Mouse (Mus musculus) left cerebral cortex, postnatal 36 days (tissue): ENCODE results near the gene Gtpbp8. TPM values are rescaled to one million over a fixed set of nuclear protein-coding genes. Genes with fewer than 3 reads are reported as not detected.

Source experiments
- DNase-seq, 2 experiments: peaks; one replicate each; pipeline ENCODE4 v3.0.0; 2021 to 2022; ENCODE audit warnings: low spot score in 2 of 2, mixed read lengths in 1 of 2
- intact Hi-C: fragments of 180-260 bp; cut with DNase I; formaldehyde crosslinking; loops from one replicate; pipeline ENCODE4 v1.15.1; 2025
- total RNA-seq, 2 experiments: library from RNA; stranded (reverse); gene quantifications; 2 replicates each; pipeline ENCODE4 v1.2.3; 2021

Gene Gtpbp8
- 10 to 100 TPM; 23.6 to 28.7 TPM for total RNA-seq

GRCm38 (mm10) chr16:44745866-44746562 is at the start of gene Gtpbp8:
Gene Gtpbp8, minus strand, starts transcription at chr16:44746363.
- peak; percentile 90 to 91 for DNase-seq
- intact Hi-C loops: loop anchor here (5.0 to 10.0 kb wide), 2 partner anchors 346 to 409 kb away; partner anchors contain the start of genes Atg3, Ccdc80 and Slc35a5

GRCm38 (mm10) chr16:44794416-44794815 is 48.3 kb upstream of the Gtpbp8 start:
- no peak for DNase-seq
- intact Hi-C loops: no loop called here

GRCm38 (mm10) chr16:44786934-44787333 is 40.8 kb upstream of the Gtpbp8 start:
- intact Hi-C loops: no loop called here
- DNase-seq: no peak

- no peak for DNase-seq
- intact Hi-C loops: no loop called here
Observed at GRCm38 (mm10) chr16:44780751-44781150, 34.6 kb upstream of the Gtpbp8 start.

- no peak for DNase-seq
- intact Hi-C loops: no loop called here
Observed at GRCm38 (mm10) chr16:44779494-44779893, 33.3 kb upstream of the Gtpbp8 start.

- no peak for DNase-seq
- intact Hi-C loops: no loop called here
Observed at GRCm38 (mm10) chr16:44778538-44779147, 32.5 kb upstream of the Gtpbp8 start.

- intact Hi-C loops: no loop called here
Observed at GRCm38 (mm10) chr16:44774201-44774600, 28.0 kb upstream of the Gtpbp8 start.

GRCm38 (mm10) chr16:44773673-44774072 is 27.5 kb upstream of the Gtpbp8 start:
- intact Hi-C loops: no loop called here
- no peak for DNase-seq

More at GRCm38 (mm10) chr16:44774201-44774600, 28.0 kb upstream of the Gtpbp8 start:
- DNase-seq: no peak

GRCm38 (mm10) chr16:44772577-44772976 is 26.4 kb upstream of the Gtpbp8 start:
- intact Hi-C loops: no loop called here
- DNase-seq: no peak

GRCm38 (mm10) chr16:44767967-44768366 is 21.8 kb upstream of the Gtpbp8 start:
- intact Hi-C loops: loop anchor here (2.0 to 10.0 kb wide), 3 partner anchors 259 to 357 kb away; no protein-coding TSS in a partner anchor
- DNase-seq: no peak

GRCm38 (mm10) chr16:44767506-44767905 is 21.3 kb upstream of the Gtpbp8 start:
- no peak for DNase-seq
- intact Hi-C loops: loop anchor here (2.0 to 10.0 kb wide), 3 partner anchors 260 to 357 kb away; no protein-coding TSS in a partner anchor

GRCm38 (mm10) chr16:44766320-44766892 is 20.2 kb upstream of the Gtpbp8 start:
- intact Hi-C loops: loop anchor here (2.0 to 10.0 kb wide), 3 partner anchors 261 to 358 kb away; no protein-coding TSS in a partner anchor
- peak in 1 of 2 experiments; percentile 32 for DNase-seq

GRCm38 (mm10) chr16:44765555-44766319 is 19.6 kb upstream of the Gtpbp8 start, which contains the start of gene Cd200r1:
Gene Cd200r1, plus strand, starts transcription at chr16:44765736.
- intact Hi-C loops: loop anchor here (2.0 to 10.0 kb wide), 3 partner anchors 262 to 359 kb away; no protein-coding TSS in a partner anchor
- DNase-seq: no peak

GRCm38 (mm10) chr16:44761811-44762210 is 15.6 kb upstream of the Gtpbp8 start:
- no peak for DNase-seq
- intact Hi-C loops: loop anchor here (10.0 kb wide), 1 partner anchor 363 kb away; no protein-coding TSS in a partner anchor

GRCm38 (mm10) chr16:44757700-44758099 is 11.5 kb upstream of the Gtpbp8 start:
- no peak for DNase-seq
- intact Hi-C loops: no loop called here

- intact Hi-C loops: loop anchor here (5.0 to 10.0 kb wide), 2 partner anchors 344 to 407 kb away; partner anchors contain the start of genes Atg3, Ccdc80 and Slc35a5
- no peak for DNase-seq
Observed at GRCm38 (mm10) chr16:44748007-44748406, 1.8 kb upstream of the Gtpbp8 start.

GRCm38 (mm10) chr16:44745471-44745865 is 695 bp downstream of the Gtpbp8 start:
- intact Hi-C loops: loop anchor here (5.0 to 10.0 kb wide), 2 partner anchors 347 to 409 kb away; partner anchors contain the start of genes Atg3, Ccdc80 and Slc35a5
- no peak for DNase-seq

GRCm38 (mm10) chr16:44742753-44743152 is 3.4 kb downstream of the Gtpbp8 start:
- intact Hi-C loops: loop anchor here (10.0 kb wide), 1 partner anchor 412 kb away; the partner anchor contains the start of genes Atg3 and Slc35a5
- DNase-seq: no peak

GRCm38 (mm10) chr16:44736118-44736517 is 10.0 kb downstream of the Gtpbp8 start:
- no peak for DNase-seq
- intact Hi-C loops: no loop called here
